Mouse (Mus musculus) liver, adult 2 months (tissue): ENCODE measurements around the gene H2afy.

Source experiments
- CTCF ChIP-seq: fragments of 200-500 bp; IDR thresholded peaks from 2 replicates; pipeline ENCODE4 v1.5.1; 2011; ENCODE audit warnings: low read depth, low read length, control low read depth
- POLR2A ChIP-seq: fragments of 200-500 bp; IDR thresholded peaks from 2 replicates; pipeline ENCODE4 v1.6.1; 2011; ENCODE audit warnings: low read length, control low read depth; ENCODE audit not compliant: insufficient read depth; ENCODE audit errors: extremely low read depth

GRCm38 (mm10) chr13:56055720-56056119, 80.4 kb downstream of the H2afy start:
- no peak for TF ChIP-seq CTCF
- TF ChIP-seq POLR2A: no peak
